Mouse (Mus musculus): ENCODE data around the gene Bnip3.

DNA sequence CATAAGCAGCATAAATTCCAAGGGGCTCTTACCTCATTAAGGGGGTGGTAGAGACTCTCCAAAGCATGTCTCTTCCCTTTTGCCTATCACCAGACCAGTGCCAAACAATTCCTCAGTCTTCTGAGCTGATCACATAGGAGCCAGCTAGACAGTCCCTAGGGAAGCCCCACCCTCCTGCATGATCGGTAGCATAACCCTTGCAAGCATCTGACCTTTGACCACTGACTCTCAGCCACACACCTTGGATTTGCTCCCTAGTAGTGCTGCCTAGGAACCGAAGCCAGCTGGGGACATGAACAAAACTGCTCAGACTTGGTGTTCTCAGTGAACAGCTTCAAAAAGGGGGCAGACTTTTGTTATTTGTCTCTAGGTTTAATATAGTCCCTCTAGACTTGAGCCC is 11.2 kb downstream of the Bnip3 start:
- TF ChIP-seq MYOG (IDR thresholded peaks at IDR 0.05; ENCODE audit: control insufficient read depth, extremely low read depth, insufficient read length) (no peak), CTCF (IDR thresholded peaks at IDR 0.05; ENCODE audit: control insufficient read depth, insufficient read depth, insufficient read length) (no peak), USF1 (IDR thresholded peaks at IDR 0.05; ENCODE audit: low read depth) (no peak), MAX (IDR thresholded peaks at IDR 0.05) (no peak)

All from C2C12 (cell line).